9 mouse cellular contexts compared by ENCODE assay signal in the genomic region with DNA sequence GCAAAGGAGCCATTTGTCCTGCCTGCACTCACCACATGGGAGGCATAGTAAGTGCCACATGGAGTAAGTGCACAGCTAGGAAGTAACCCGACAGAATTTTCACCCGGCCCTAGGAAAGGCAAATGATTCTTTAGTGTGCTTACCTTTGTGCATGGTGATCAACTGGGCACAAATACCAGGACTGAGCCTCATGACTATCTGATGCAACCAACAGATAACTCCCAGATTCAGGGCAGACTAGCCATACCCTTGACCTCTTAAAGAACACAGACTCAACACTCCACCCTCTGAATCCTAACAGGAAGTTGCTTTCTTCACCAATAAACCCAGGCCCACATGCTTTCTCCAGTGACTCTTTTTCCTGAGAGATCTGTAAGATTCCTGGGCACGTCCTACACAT. TPM values are rescaled to one million over a fixed set of nuclear protein-coding genes. Genes with fewer than 3 reads are reported as not detected.
DNase-seq lines count a peak whose midpoint lies in the region; ATAC-seq and TF ChIP-seq lines count a peak whose summit lies in the region.
"Had no signal": no experiment of that assay in that cellular context is flagged by ENCODE, and none has a peak within 500 bp of the region (broad histone marks: within the 10 kb centered on the region; RNA-seq: fewer than 3 reads in every experiment).

No protein-coding gene starts in this region.

- no peak for TF ChIP-seq CTCF in thymus, adult 2 months (IDR thresholded peaks at IDR 0.05; ENCODE audit: borderline replicate concordance, control insufficient read depth, extremely low read depth, insufficient read depth, low read length, poor library complexity)

- 68% methylated on average over 3 of the region's 3 CpGs for WGBS in forebrain, embryonic 12.5 days
- 76% methylated on average over 3 of the region's 3 CpGs for WGBS in forebrain, embryonic 11.5 days
- 84% methylated on average over 3 of the region's 3 CpGs for WGBS in thymus, adult 2 months
- WGBS in midbrain, embryonic 13.5 days: 71% methylated on average over 3 of the region's 3 CpGs

- 0 out of 2 replicates have a peak overlapping the region, but pooled peaks have one; percentile 50 for H3K27ac ChIP-seq in forebrain, embryonic 12.5 days
- no peak overlapping the region for H3K27ac ChIP-seq in forebrain, embryonic 11.5 days (ENCODE audit: low read depth, low read length)
- H3K27ac ChIP-seq in thymus, adult 2 months (ENCODE audit: control insufficient read depth, insufficient read depth, low read length): 0 out of 2 replicates have a peak overlapping the region, but pooled peaks have one; percentile 11
- peak overlapping the region; percentile 75; the same call in 1 of the 2 replicates for H3K27ac ChIP-seq in midbrain, embryonic 13.5 days

- no peak overlapping the region for H3K9ac ChIP-seq in forebrain, embryonic 12.5 days
- H3K9ac ChIP-seq in forebrain, embryonic 11.5 days (ENCODE audit: low read length): no peak overlapping the region
- no peak overlapping the region for H3K9ac ChIP-seq in midbrain, embryonic 13.5 days (replicated peaks)

- peaks cover 6% of the 10 kb centered on the region for H3K36me3 ChIP-seq in forebrain, embryonic 12.5 days (replicated peaks)
- H3K36me3 ChIP-seq in forebrain, embryonic 11.5 days (ENCODE audit: control insufficient read depth, insufficient read depth, low read length): no peaks in the 10 kb centered on the region
- no peaks in the 10 kb centered on the region for H3K36me3 ChIP-seq in thymus, adult 2 months (ENCODE audit: control insufficient read depth, insufficient read depth, low read length)
- H3K36me3 ChIP-seq in midbrain, embryonic 13.5 days: peaks cover 6% of the 10 kb centered on the region

- H3K4me1 ChIP-seq in forebrain, embryonic 12.5 days: peaks cover 22% of the 10 kb centered on the region
- H3K4me1 ChIP-seq in forebrain, embryonic 11.5 days (replicated peaks; ENCODE audit: control insufficient read depth, insufficient read depth, low read length): peaks cover 8% of the 10 kb centered on the region; the same call in 1 of the 2 replicates
- H3K4me1 ChIP-seq in thymus, adult 2 months (replicated peaks; ENCODE audit: control insufficient read depth, insufficient read depth, low read length): peaks cover 3% of the 10 kb centered on the region
- peaks cover 27% of the 10 kb centered on the region for H3K4me1 ChIP-seq in midbrain, embryonic 13.5 days (replicated peaks)

- H3K4me2 ChIP-seq in forebrain, embryonic 12.5 days: no peak overlapping the region
- H3K4me2 ChIP-seq in forebrain, embryonic 11.5 days (ENCODE audit: low read depth, low read length, severe bottlenecking): no peak overlapping the region
- H3K4me2 ChIP-seq in midbrain, embryonic 13.5 days (replicated peaks): no peak overlapping the region

- H3K9me3 ChIP-seq in forebrain, embryonic 12.5 days: no peaks in the 10 kb centered on the region
- H3K9me3 ChIP-seq in forebrain, embryonic 11.5 days (ENCODE audit: control insufficient read depth, low read length): no peaks in the 10 kb centered on the region
- H3K9me3 ChIP-seq in midbrain, embryonic 13.5 days: no peaks in the 10 kb centered on the region

- DNase-seq in forebrain, embryonic 11.5 days (ENCODE audit: low spot score): no peak
- no peak for DNase-seq in thymus, adult 2 months
- no peak for DNase-seq in thymus, postnatal 10 days (ENCODE audit: low spot score in 2 of 2)
- no peak for DNase-seq in cerebellum, postnatal 14 days
- no peak for DNase-seq in cerebellum, postnatal 36 days
- no peak for DNase-seq in right cerebral cortex, adult 2 months (ENCODE audit: low spot score in 2 of 2)

- no peak for ATAC-seq in forebrain, embryonic 12.5 days (ENCODE audit: low FRiP score)
- no peak for ATAC-seq in forebrain, embryonic 11.5 days (replicated peaks; ENCODE audit: low FRiP score)
- no peak for ATAC-seq in midbrain, embryonic 13.5 days

- TF ChIP-seq POLR2A in thymus, adult 2 months (IDR thresholded peaks at IDR 0.05; ENCODE audit: control insufficient read depth, extremely low read depth, insufficient read depth, low read length, poor library complexity): no peak

- no peak overlapping the region for H3K4me3 ChIP-seq in forebrain, embryonic 12.5 days (replicated peaks)
- H3K4me3 ChIP-seq in forebrain, embryonic 11.5 days (ENCODE audit: low read depth, low read length): no peak overlapping the region
- no peak overlapping the region for H3K4me3 ChIP-seq in thymus, adult 2 months (ENCODE audit: control insufficient read depth, insufficient read depth, low read length)
- H3K4me3 ChIP-seq in midbrain, embryonic 13.5 days (replicated peaks): no peak overlapping the region

- no peaks in the 10 kb centered on the region for H3K27me3 ChIP-seq in forebrain, embryonic 12.5 days
- no peaks in the 10 kb centered on the region for H3K27me3 ChIP-seq in forebrain, embryonic 11.5 days (ENCODE audit: control insufficient read depth, insufficient read depth, low read length)
- no peaks in the 10 kb centered on the region for H3K27me3 ChIP-seq in thymus, adult 2 months (ENCODE audit: control insufficient read depth, insufficient read depth, low read length)
- H3K27me3 ChIP-seq in midbrain, embryonic 13.5 days: no peaks in the 10 kb centered on the region

RNA-seq across cellular contexts. Expression of a gene that starts 31.1 kb away (rescaled TPM):
- not detected in 2 replicates for polyA plus RNA-seq in forebrain, embryonic 12.5 days (2016; fragmentation: Nextera tagmentation; extraction: Ambion mirVana)
- 0.15 TPM in 1 of 2 replicates, not detected in the other for polyA plus RNA-seq in forebrain, embryonic 11.5 days (2014; fragmentation: Nextera tagmentation; extraction: Ambion mirVana)
- polyA plus RNA-seq in thymus, adult 2 months (2012; rRNA removed): 0.12 TPM in 1 of 2 replicates, not detected in the other
- 0.18 TPM in 1 of 2 replicates, not detected in the other for polyA plus RNA-seq in midbrain, embryonic 13.5 days (2015; fragmentation: Nextera tagmentation; extraction: Ambion mirVana)
- polyA plus RNA-seq: gonadal fat pad, adult 2 months had no signal

RNA-seq across cellular contexts. Expression of a gene that starts 43.8 kb away (rescaled TPM):
- polyA plus RNA-seq in forebrain, embryonic 12.5 days (2016; fragmentation: Nextera tagmentation; extraction: Ambion mirVana): 73.3 and 76.3 TPM in 2 replicates
- polyA plus RNA-seq in forebrain, embryonic 11.5 days (2014; fragmentation: Nextera tagmentation; extraction: Ambion mirVana): 65.5 and 70.2 TPM in 2 replicates
- 5.4 and 14.7 TPM in 2 replicates for polyA plus RNA-seq in thymus, adult 2 months (2012; rRNA removed)
- polyA plus RNA-seq in midbrain, embryonic 13.5 days (2015; fragmentation: Nextera tagmentation; extraction: Ambion mirVana): 57.7 and 60.8 TPM in 2 replicates
